Mouse (Mus musculus): ENCODE measurements around the gene Tspo2. TPM values are rescaled to one million over a fixed set of nuclear protein-coding genes. Genes with fewer than 3 reads are reported as not detected.
A peak's percentile ranks its signal among the peaks of the same experiment; 100 is the strongest.

Gene Tspo2
- polyA plus RNA-seq, 3 experiments from 2014 or later: not detected

- ATAC-seq: no peak
Measured at GRCm38 (mm10) chr17:48450666-48451352, 513 bp downstream of the Tspo2 start.

- no peak for ATAC-seq
Measured at GRCm38 (mm10) chr17:48447675-48448074, 3.6 kb downstream of the Tspo2 start.

GRCm38 (mm10) chr17:48443542-48444145 lies 7.7 kb downstream of the Tspo2 start:
- no peak for ATAC-seq

- no peak for ATAC-seq
Measured at GRCm38 (mm10) chr17:48442745-48443457, 8.4 kb downstream of the Tspo2 start.

GRCm38 (mm10) chr17:48437421-48437911 lies 13.9 kb downstream of the Tspo2 start:
- ATAC-seq: no peak

GRCm38 (mm10) chr17:48436487-48436886 lies 14.8 kb downstream of the Tspo2 start:
- ATAC-seq: no peak

GRCm38 (mm10) chr17:48434479-48434878 lies 16.8 kb downstream of the Tspo2 start:
- no peak for ATAC-seq

- ATAC-seq: no peak
Measured at GRCm38 (mm10) chr17:48433689-48434330, 17.5 kb downstream of the Tspo2 start.

- no peak for ATAC-seq
Measured at GRCm38 (mm10) chr17:48433006-48433655, 18.2 kb downstream of the Tspo2 start.

- no peak for ATAC-seq
Measured at GRCm38 (mm10) chr17:48432158-48432980, 19.0 kb downstream of the Tspo2 start, which contains the start of gene Apobec2. Gene Apobec2, minus strand, starts transcription at chr17:48432930.

GRCm38 (mm10) chr17:48431054-48431453 lies 20.3 kb downstream of the Tspo2 start:
- no peak for ATAC-seq

GRCm38 (mm10) chr17:48430394-48430793 lies 20.9 kb downstream of the Tspo2 start:
- no peak for ATAC-seq

- ATAC-seq: peak; percentile 70
Measured at GRCm38 (mm10) chr17:48427852-48428530, 23.3 kb downstream of the Tspo2 start.

GRCm38 (mm10) chr17:48426991-48427750 lies 24.2 kb downstream of the Tspo2 start:
- peak; percentile 19 for ATAC-seq

GRCm38 (mm10) chr17:48425823-48426612 lies 25.3 kb downstream of the Tspo2 start:
- ATAC-seq: peak; percentile 53

- ATAC-seq: no peak
Measured at GRCm38 (mm10) chr17:48424237-48424636, 27.1 kb downstream of the Tspo2 start.

GRCm38 (mm10) chr17:48419571-48419970 lies 31.8 kb downstream of the Tspo2 start:
- ATAC-seq: no peak

- no peak for ATAC-seq
Measured at GRCm38 (mm10) chr17:48418781-48419180, 32.5 kb downstream of the Tspo2 start.

GRCm38 (mm10) chr17:48418174-48418573 lies 33.1 kb downstream of the Tspo2 start:
- ATAC-seq: no peak

Data from inflammation-experienced regulatory T-cells, adult 6 months (primary cell).